Mouse (Mus musculus) cortical plate, adult 2 months (tissue): Measurements from ENCODE around the gene Dapp1.

Experiments used
- CTCF ChIP-seq: fragments of 200-500 bp; IDR thresholded peaks from 2 replicates; pipeline ENCODE4 v1.5.1; 2011; ENCODE audit warnings: mild to moderate bottlenecking, control low read depth, low read length; ENCODE audit not compliant: insufficient read depth; ENCODE audit errors: extremely low read depth
- POLR2A ChIP-seq: fragments of 200-500 bp; IDR thresholded peaks from 2 replicates; pipeline ENCODE4 v1.6.1; 2011; ENCODE audit warnings: mild to moderate bottlenecking, low read length, control low read depth; ENCODE audit not compliant: insufficient read depth; ENCODE audit errors: extremely low read depth

DNA sequence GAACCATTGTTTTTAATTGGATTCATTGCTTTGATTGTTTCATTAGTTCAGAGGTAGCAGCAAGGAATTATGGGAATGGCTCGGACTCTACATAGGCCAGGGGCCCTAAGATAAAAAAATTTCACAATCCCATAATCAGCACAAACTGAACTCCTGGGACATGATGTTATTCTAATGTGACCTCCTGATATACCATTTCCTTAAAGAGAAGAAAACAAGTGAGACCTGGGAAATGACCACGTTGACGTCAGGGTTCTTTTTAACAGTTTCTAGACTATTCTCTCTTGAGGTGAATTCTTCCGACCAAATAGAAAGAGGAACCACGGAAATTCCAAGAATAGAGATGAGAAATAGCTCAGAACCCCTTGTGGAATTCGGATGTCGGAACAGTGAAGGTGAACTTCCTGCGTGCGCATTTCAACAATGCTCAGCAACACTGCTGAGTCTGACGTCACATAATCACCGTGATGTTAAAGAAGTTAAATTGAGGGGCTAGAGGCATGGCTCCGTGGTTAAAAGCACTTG lies 39.2 kb downstream of the Dapp1 start:
- TF ChIP-seq CTCF (no peak), POLR2A (no peak)
